Mouse (Mus musculus) cerebellum, adult 9-10 months (tissue): ENCODE measurements around the gene Astn1.

Experiments used
- DNase-seq: peaks from one replicate; pipeline ENCODE4 v3.0.0; 2022

The Astn1 gene

DNA sequence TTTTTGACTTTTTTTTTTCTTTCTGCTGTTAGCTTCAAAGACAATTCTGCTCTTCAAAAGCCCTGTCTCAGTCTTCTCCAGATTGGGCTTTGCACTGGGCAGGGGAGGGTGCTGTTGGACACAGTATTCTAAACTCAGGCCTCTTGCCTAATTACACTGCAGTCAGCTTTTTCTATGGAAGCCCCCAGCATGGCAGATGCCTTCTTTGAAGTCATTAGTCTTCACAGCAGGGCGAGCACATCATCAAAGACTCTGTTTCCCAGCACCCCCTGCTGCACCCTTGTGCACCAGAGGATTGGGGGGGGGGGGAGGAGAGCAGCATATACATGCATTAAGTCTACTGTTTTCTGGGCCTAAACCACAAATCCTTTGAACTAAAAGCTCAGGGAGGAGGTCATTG, 174.8 kb downstream of the Astn1 start:
- no peak for DNase-seq

GRCm38 (mm10) chr1:158545095-158545494, 183.0 kb downstream of the Astn1 start:
- DNase-seq: no peak

DNA sequence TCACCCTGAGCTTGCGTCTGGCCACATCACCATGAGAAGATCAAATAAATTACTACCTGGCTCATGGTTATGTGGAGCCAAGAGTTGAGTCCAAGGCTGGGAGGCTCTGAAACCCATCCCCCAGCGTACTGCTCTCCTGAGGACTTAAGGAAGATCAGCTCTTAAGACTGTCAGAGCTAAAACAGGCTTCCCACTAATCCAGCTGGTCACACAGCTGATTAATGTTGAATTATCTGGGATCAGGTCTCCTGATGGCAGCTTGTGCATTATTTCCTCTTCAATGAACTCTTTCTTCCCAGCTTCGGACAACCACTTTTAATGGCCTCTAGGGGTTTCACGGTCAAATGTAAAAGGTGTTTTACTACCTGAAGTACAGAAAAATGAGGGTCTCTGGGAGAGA, 184.4 kb downstream of the Astn1 start:
- DNase-seq: no peak

- DNase-seq: peak; percentile 19
Observed at GRCm38 (mm10) chr1:158547592-158548211, 185.6 kb downstream of the Astn1 start.

GRCm38 (mm10) chr1:158548319-158548718, 186.2 kb downstream of the Astn1 start:
- no peak for DNase-seq

- no peak for DNase-seq
Observed at GRCm38 (mm10) chr1:158549616-158550015, 187.5 kb downstream of the Astn1 start.

- DNase-seq: no peak
Observed at GRCm38 (mm10) chr1:158551951-158552350, 189.9 kb downstream of the Astn1 start.

GRCm38 (mm10) chr1:158553341-158553740, 191.3 kb downstream of the Astn1 start:
- no peak for DNase-seq

DNA sequence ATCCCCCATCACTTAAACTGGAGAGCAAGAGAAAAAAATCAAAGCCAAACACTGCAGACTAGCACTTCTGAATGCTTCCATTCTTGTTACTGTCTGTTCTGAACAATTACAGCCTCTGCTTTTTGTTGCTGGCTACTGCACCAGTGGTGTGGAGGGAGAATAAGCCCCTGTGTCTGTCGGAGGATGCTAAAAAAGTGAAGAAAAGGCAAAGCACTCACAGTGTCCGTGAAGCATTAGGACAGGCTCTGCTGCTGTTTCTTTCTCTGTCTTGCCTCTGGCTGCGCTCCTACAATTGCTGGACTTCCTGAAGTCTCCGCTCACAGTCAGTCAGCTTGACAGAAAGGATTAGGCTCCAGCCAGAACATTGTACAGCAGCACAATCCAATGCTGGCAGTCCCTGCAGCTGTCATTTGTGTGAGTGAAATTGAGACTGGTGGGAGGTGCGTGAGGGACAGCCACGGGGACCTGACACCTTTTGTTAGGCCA, 192.0 kb downstream of the Astn1 start:
- DNase-seq: no peak

GRCm38 (mm10) chr1:158573168-158573567, 211.1 kb downstream of the Astn1 start:
- no peak for DNase-seq

- DNase-seq: no peak
Observed at GRCm38 (mm10) chr1:158573597-158573996, 211.5 kb downstream of the Astn1 start.

GRCm38 (mm10) chr1:158575997-158576396, 213.9 kb downstream of the Astn1 start:
- no peak for DNase-seq

- DNase-seq: no peak
Observed at GRCm38 (mm10) chr1:158581806-158582205, 219.7 kb downstream of the Astn1 start.

DNA sequence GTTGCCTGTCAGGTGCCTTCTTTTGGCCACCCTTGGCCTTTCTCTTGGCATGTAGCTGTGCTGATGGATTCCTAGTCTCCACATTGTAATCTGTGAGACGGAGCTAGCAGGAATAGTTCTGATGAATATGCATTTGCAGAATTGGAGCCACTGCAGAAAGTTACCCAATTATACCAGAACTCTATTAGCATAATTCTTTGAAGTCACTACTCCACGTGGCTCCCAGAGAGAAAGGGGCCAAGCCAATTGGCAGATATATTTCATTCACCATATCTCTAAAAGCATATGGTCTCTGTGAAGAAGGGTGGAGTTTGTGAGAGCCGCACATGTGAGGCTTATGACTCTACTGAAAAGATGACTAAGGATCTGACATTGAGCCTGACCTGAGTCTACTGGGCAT, 226.8 kb downstream of the Astn1 start:
- no peak for DNase-seq

DNA sequence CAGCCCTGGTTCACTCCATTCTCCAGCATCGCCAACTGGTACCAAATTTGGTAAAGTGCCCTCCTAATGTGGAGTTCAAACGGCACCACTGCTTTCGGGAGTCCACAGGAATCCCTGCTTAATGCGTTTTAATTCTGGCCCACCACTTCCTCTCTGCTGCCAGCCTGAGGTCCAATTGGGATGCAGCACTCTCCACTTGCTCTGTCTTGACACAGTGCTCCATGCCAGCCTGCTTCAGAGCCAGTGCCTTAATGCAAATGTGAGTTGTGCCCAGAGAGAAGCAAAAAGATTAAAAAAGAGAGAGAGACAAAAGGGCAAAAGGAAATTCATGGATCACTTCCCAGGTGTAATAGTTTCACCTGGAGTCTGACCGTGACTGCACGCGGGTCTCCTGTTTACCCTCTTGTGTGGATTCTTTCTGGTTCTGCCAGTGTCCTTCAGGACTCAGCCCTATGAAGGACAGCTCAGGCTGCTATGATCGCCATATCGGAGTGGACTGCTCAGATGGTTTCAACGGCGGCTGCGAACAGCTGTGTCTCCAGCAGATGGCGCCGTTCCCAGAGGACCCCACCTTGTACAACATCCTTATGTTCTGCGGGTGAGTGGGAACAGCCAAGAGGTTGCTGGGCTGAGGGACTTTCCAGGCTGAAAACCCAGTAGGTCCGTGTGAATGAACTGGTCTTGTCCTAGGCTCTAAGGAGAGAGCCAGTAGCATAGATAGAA, 234.8 kb downstream of the Astn1 start:
- DNase-seq: peak; percentile 6

DNA sequence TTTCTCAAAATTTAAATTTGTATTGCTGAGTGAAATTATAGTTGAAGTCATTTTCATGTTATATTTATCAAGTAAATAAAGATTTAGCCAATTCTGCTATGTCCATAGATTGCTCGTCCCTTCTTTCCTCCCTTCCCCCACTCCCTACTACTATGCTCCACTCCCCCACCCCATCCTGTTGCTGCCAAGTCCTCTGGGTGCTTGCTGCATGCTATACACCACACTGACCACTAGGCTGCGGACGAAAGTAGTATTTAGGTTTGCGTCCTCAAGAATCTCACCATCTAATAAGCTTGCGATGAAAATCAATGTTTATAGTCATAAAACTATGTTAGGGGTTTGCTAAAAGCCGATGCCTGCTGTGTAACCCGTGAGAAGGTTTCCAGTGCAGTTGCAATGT, 235.9 kb downstream of the Astn1 start:
- no peak for DNase-seq

GRCm38 (mm10) chr1:158599435-158599834, 237.4 kb downstream of the Astn1 start:
- DNase-seq: no peak

DNA sequence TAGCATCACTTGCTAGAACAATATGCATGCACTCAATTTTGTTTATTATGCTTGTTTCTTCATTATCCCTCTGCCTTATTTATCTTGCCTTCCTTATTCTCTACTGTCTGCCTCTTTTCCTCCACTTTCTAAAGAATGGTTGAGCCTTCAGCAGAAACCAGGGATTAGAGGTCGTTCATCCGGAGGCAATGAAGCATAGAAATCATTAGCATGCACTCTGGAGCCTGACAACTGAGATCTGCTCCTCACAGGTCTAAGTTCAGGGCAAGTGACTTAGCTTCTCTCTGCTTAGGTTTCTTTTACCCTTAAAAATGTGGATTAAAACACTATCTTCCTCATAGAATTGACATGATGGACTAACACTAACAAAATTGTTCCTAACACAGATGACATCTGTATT, 241.0 kb downstream of the Astn1 start:
- no peak for DNase-seq

GRCm38 (mm10) chr1:158604149-158604548, 242.1 kb downstream of the Astn1 start:
- no peak for DNase-seq

- no peak for DNase-seq
Observed at GRCm38 (mm10) chr1:158605597-158605996, 243.5 kb downstream of the Astn1 start.

- DNase-seq: no peak
Observed at GRCm38 (mm10) chr1:158606324-158606723, 244.3 kb downstream of the Astn1 start.

DNA sequence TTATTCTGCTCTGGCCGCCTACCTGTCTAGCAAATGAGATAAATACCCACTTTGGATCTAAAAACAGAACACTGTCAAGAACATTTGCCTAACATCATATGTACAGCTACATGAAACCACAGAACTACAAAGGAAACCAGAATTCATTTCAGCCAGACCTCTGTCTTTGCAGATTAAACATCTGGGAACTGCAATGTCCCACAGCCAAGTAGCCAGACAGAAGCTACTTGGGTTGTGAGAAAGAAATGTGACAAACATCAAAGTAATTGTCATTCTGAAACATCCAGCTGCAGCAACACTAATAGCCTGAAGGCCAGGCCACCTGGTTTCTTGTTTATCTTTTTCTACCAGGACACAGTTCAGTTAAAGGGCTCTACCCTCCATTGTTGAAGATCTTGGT, 245.1 kb downstream of the Astn1 start:
- no peak for DNase-seq

DNA sequence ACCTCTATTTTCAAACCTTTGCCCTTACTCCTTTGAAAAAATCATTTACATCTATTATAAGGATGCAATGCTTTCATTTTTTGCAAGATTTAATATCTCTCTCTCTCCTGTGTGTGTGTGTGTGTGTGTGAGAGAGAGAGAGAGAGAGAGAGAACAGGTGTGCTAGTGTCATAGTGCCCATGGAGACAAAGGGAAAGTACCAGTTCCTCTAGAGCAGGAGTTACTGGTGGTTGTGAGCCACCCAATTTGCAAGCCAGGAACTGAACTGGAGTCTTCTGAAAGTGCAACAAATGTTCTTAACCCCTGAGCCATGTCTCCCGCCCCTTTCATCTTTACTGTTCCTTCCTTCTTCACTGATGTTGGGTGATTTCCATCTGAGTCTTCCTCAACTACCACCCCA, 253.1 kb downstream of the Astn1 start:
- no peak for DNase-seq

DNA sequence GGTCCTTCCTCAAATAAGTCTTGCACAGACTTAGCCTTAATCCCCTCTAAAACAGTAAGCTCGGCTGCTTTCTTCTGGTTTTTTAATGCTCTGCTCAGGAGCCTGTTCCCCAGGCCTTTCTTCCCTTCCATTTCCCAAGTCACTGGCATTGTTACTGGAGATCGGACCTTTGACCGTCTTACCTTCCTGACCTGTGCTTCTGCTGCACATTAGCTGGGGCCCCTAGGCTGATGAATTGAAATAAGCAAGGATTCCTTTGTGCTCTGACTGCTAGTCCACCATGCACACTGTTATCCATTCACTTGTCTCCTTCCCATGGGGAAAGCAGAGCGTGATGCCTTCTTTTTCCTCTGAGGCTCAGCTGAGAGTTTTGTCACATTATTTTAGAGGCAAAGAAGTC, 255.9 kb downstream of the Astn1 start:
- no peak for DNase-seq

DNA sequence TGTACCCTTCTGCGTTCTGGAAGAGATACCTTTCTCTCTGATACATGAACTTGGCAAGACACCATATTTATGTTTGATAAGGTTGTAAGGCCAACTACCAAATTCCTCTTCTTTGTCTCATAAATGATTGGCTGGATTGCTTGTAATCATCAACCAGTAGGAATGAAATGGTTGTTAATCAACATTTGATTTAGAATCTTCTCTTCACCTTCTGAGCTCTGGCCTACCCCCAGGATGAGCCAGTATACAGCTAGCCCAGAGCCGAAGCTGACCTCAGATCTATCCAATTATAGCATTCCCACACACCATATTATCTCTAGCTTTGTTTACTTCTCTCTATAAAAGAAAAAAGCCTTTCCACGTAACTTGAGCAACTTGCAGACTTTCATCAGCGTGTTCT, 270.9 kb downstream of the Astn1 start:
- no peak for DNase-seq
